Mouse (Mus musculus): ENCODE measurements at regions not wholly inside any gene's neighbourhood (a gene's known extent, or its start where the extent isn't known, plus 50 kb on each side); places are given as distances from the start of the nearest gene placed in this dataset.

GRCm38 (mm10) chr5:132892591-132892990 lies 349.4 kb upstream of the Auts2 start:
- DNase-seq = peak in 1 of 2 experiments; percentile 40

GRCm38 (mm10) chr5:132884130-132884529 lies 341.0 kb upstream of the Auts2 start:
- DNase-seq = no peak

GRCm38 (mm10) chr5:132882291-132882690 lies 339.1 kb upstream of the Auts2 start:
- peak in 1 of 2 experiments; percentile 4 for DNase-seq

GRCm38 (mm10) chr5:132881170-132881569 lies 338.0 kb upstream of the Auts2 start:
- no peak for DNase-seq

GRCm38 (mm10) chr5:132876336-132876840 lies 333.2 kb upstream of the Auts2 start:
- DNase-seq = no peak

GRCm38 (mm10) chr5:132858846-132859510 lies 315.8 kb upstream of the Auts2 start:
- DNase-seq = no peak

GRCm38 (mm10) chr5:132855619-132856510 lies 312.7 kb upstream of the Auts2 start:
- DNase-seq = no peak

- DNase-seq = no peak
These were observed 307.6 kb upstream of the Auts2 start for GRCm38 (mm10) chr5:132850770-132851169.

- no peak for DNase-seq
These were observed 304.9 kb upstream of the Auts2 start for GRCm38 (mm10) chr5:132848086-132848485.

- no peak for DNase-seq
These were observed 300.1 kb upstream of the Auts2 start for GRCm38 (mm10) chr5:132843284-132843683.

GRCm38 (mm10) chr5:132841794-132842193 lies 298.6 kb upstream of the Auts2 start:
- no peak for DNase-seq

GRCm38 (mm10) chr5:132837420-132837819 lies 294.3 kb upstream of the Auts2 start:
- no peak for DNase-seq

GRCm38 (mm10) chr5:132828993-132829392 lies 285.8 kb upstream of the Auts2 start:
- DNase-seq = peak in 1 of 2 experiments; percentile 2

- DNase-seq = no peak
These were observed 284.6 kb upstream of the Auts2 start for GRCm38 (mm10) chr5:132827555-132828333.

GRCm38 (mm10) chr5:132826009-132826408 lies 282.9 kb upstream of the Auts2 start:
- DNase-seq = no peak

- DNase-seq = no peak
These were observed 274.5 kb upstream of the Auts2 start for GRCm38 (mm10) chr5:132817665-132818064.

- DNase-seq = peak in 1 of 2 experiments; percentile 5
These were observed 266.0 kb upstream of the Auts2 start for GRCm38 (mm10) chr5:132809181-132809580.

GRCm38 (mm10) chr5:132796061-132796460 lies 252.9 kb upstream of the Auts2 start:
- no peak for DNase-seq

- DNase-seq = no peak
These were observed 249.3 kb upstream of the Auts2 start for GRCm38 (mm10) chr5:132792484-132792883.

- no peak for DNase-seq
These were observed 242.1 kb upstream of the Auts2 start for GRCm38 (mm10) chr5:132785291-132785690.

GRCm38 (mm10) chr5:132784791-132785190 lies 241.6 kb upstream of the Auts2 start:
- no peak for DNase-seq

GRCm38 (mm10) chr5:132774141-132774680 lies 231.1 kb upstream of the Auts2 start:
- DNase-seq = no peak

GRCm38 (mm10) chr5:132760396-132760795 lies 217.3 kb upstream of the Auts2 start:
- peak in 1 of 2 experiments; percentile 6 for DNase-seq

All from kidney, postnatal 25 days (tissue).